Mouse (Mus musculus) heart, postnatal 0 days (tissue): Measurements from ENCODE around the gene Grb10.

Experiments used
- CTCF ChIP-seq: IDR thresholded peaks from 2 replicates; pipeline ENCODE4 v1.5.1; 2016; ENCODE audit warnings: antibody characterized with exemption, control low read depth, low read depth
- EP300 ChIP-seq: IDR thresholded peaks from 2 replicates; pipeline ENCODE4 v1.6.1; 2016; ENCODE audit warnings: antibody characterized with exemption, low read depth

DNA sequence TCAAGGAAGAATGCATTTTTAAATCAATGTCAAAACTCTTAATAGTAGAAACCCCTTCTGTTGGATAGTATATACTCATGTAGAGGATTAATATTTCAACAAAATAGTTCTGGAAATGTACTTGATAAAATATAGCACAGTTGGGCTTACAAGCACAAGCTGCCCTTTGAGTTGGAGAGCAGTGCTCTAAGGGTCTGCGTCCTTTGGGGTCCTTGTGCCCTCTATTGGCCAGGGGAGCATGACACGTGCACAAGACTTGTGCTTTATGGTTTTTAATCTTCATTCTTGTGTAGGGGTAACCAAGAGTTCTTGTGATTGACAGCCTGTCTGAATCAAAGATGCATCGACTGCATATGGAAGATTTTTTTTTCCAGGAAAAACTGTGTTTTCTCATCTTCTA is 5.8 kb upstream of the Grb10 start:
- TF ChIP-seq CTCF (0 out of 2 replicates have a peak, but pooled peaks have one; percentile 9), EP300 (no peak)
